Mouse (Mus musculus) stomach, embryonic 14.5 days (tissue): Measurements from ENCODE around the gene Syne3. TPM values are rescaled to one million over a fixed set of nuclear protein-coding genes. Genes with fewer than 3 reads are reported as not detected.

ENCODE experiments used
- ATAC-seq: fragments of 200-750 bp; cut with Nextera tagmentation; 2 replicates; pipeline ENCODE4 v1.8.0; 2017; ENCODE audit warnings: low read depth, moderate TSS enrichment; ENCODE audit not compliant: insufficient number of reproducible peaks, insufficient read depth, low FRiP score
- H3K27ac ChIP-seq: fragments of 300-500 bp; sonication (generic); 2 replicates; pipeline ENCODE4 v1.5.1; 2014; ENCODE audit warnings: mild to moderate bottlenecking, low read length, moderate library complexity, mixed read lengths
- H3K27me3 ChIP-seq: fragments of 300-500 bp; sonication (generic); 2 replicates; pipeline ENCODE4 v1.6.1; 2014; ENCODE audit warnings: low read length, control low read depth, mixed read lengths; ENCODE audit not compliant: control insufficient read depth, insufficient read depth
- H3K36me3 ChIP-seq: fragments of 300-500 bp; sonication (generic); 2 replicates; pipeline ENCODE4 v1.6.1; 2014; ENCODE audit warnings: mild to moderate bottlenecking, control low read depth, low read length, moderate library complexity, mixed read lengths; ENCODE audit not compliant: control insufficient read depth, insufficient read depth
- H3K4me1 ChIP-seq: fragments of 300-500 bp; sonication (generic); 2 replicates; pipeline ENCODE4 v1.6.1; 2014; ENCODE audit warnings: low read length, control low read depth, mixed read lengths; ENCODE audit not compliant: control insufficient read depth, insufficient read depth
- H3K4me2 ChIP-seq: fragments of 300-500 bp; sonication (generic); replicated peaks from 2 replicates; pipeline ENCODE4 v1.6.1; 2014; ENCODE audit warnings: low read depth, low read length, control low read depth
- H3K4me3 ChIP-seq: fragments of 300-500 bp; sonication (generic); 2 replicates; pipeline ENCODE4 v1.5.1; 2014; ENCODE audit warnings: low read depth, low read length, control low read depth
- H3K9ac ChIP-seq: fragments of 300-500 bp; sonication (generic); replicated peaks from 2 replicates; pipeline ENCODE4 v1.6.1; 2014; ENCODE audit warnings: low read depth, mild to moderate bottlenecking, control low read depth, low read length, moderate library complexity, mixed read lengths
- H3K9me3 ChIP-seq: fragments of 300-500 bp; sonication (generic); 2 replicates; pipeline ENCODE4 v1.6.1; 2016; ENCODE audit warnings: low read depth, low read length, control low read depth; ENCODE audit not compliant: control insufficient read depth
- WGBS: fragments of 180-500 bp; shearing (Covaris S2); extraction: QIAGEN DNeasy Blood & Tissue Kit; methylation state at CpG from one replicate; pipeline ENCODE4 v1.1.7; 2014; 5-methylcytosine and 5-hydroxymethylcytosine counted together
- polyA plus RNA-seq: library from polyadenylated mRNA; unstranded; fragments of >200 nt; fragmentation: Nextera tagmentation; extraction: Ambion mirVana; gene quantifications from 2 replicates; pipeline ENCODE4 v1.2.1, GENCODE M21; 2014

Gene Syne3
- polyA plus RNA-seq, 1 experiment from 2014 or later = 0.59 TPM

DNA sequence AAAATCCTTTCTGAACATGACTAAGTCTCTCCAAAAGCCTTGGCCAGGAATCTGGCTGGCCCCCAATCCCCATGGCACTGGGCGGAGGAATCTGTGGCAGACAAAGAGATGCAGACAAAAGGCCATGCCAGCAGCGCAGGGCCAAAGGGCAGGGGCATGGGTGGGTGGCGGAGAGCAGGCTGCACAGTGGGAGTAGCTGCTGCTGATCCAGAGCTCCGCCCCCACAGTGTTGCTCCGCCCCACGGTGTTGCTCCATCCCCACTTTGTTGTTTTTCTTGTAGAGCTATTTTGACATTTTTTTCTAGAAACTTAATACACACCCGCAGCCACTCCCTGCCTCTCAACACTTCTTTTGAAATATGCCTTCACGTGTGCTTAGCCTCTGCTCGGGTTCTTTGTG is 31.2 kb downstream of the Syne3 start:
- H3K27me3 ChIP-seq = no peaks in the 10 kb centered on the region
- WGBS = 30% methylated on average over 9 of the region's 9 CpGs
- no peak overlapping the region for H3K27ac ChIP-seq
- no peak for ATAC-seq
- no peak overlapping the region for H3K4me3 ChIP-seq
- no peak overlapping the region for H3K9ac ChIP-seq
- H3K4me1 ChIP-seq = peaks cover 9% of the 10 kb centered on the region; the same call in 1 of the 2 replicates
- no peak overlapping the region for H3K4me2 ChIP-seq
- no peaks in the 10 kb centered on the region for H3K9me3 ChIP-seq
- H3K36me3 ChIP-seq = no peaks in the 10 kb centered on the region

DNA sequence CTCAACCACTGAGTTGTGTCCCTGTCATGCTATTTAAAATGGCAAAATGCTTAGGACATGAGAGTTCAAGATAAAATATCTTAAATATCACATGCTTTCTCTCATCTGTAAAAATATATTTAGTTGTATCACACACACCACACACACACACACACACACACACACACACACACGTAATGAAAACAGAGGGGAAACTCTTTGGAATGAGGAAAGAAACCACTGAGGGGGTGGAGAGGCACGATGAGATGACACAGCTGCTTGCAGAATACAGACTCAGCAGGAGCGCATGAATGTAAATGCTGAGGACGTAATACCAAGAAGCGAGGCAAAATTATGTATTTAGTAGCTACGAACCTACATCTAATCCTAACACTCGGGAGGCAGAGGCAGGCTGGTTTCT is 32.7 kb downstream of the Syne3 start:
- Histone ChIP-seq H3K4me1 (peaks cover 9% of the 10 kb centered on the region; the same call in 1 of the 2 replicates), H3K9me3 (no peaks in the 10 kb centered on the region), H3K4me2 (no peak overlapping the region), H3K9ac (no peak overlapping the region), H3K27ac (no peak overlapping the region), H3K4me3 (no peak overlapping the region), H3K27me3 (no peaks in the 10 kb centered on the region), H3K36me3 (no peaks in the 10 kb centered on the region)
- ATAC-seq = no peak
- 61% methylated on average over 7 of the region's 7 CpGs for WGBS

DNA sequence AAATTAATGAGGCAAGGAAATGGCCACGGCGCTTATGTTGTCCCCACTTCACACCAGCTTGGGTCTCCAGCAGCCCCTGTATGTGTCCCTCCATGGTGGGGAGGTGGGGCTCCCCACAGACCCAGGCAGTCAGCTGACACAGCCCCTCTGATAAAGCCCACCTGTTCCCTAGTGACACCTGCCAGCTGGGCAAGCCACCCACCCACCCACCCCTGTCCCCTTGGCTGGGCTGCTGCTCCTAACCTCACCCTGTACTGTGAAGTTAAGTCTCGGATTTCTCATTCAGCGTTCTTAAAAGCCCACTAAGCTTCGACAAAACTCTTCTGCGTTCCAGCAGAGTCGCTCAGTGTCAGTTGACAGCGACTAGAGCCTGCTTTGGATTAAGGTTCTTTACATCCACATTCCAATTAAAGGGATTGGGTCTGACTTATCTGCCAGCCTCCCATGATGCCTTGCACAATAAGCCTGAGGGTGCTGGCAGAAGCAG is 33.2 kb downstream of the Syne3 start:
- ATAC-seq = no peak
- Histone ChIP-seq H3K9me3 (no peaks in the 10 kb centered on the region), H3K27ac (no peak overlapping the region), H3K9ac (no peak overlapping the region), H3K27me3 (no peaks in the 10 kb centered on the region), H3K36me3 (no peaks in the 10 kb centered on the region), H3K4me3 (no peak overlapping the region), H3K4me1 (peaks cover 9% of the 10 kb centered on the region; the same call in 1 of the 2 replicates), H3K4me2 (no peak overlapping the region)
- 40% methylated on average over 8 of the region's 8 CpGs for WGBS

DNA sequence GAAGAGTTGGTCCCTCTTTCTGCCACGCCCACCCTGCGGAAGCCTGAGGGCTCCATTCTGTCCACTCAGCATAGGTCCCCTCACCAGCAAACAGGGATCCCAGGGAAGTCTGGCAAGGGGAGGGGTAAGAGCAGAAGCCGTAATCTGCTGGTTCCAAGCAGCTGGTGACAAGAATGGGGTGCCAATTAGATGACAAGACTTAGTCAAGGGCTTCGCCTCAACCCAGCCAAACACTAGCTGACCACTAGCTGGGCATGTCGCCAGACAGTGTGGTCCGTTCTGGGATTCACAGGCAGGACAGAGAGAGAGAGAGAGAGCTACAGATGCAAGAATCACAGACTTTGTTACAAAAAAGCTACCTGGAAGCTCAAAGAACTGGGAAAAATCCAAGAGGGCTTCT is 36.7 kb downstream of the Syne3 start:
- Histone ChIP-seq H3K27me3 (no peaks in the 10 kb centered on the region), H3K4me2 (no peak overlapping the region), H3K4me3 (no peak overlapping the region), H3K9ac (no peak overlapping the region), H3K36me3 (no peaks in the 10 kb centered on the region), H3K27ac (no peak overlapping the region), H3K4me1 (peaks cover 10% of the 10 kb centered on the region; the same call in 1 of the 2 replicates), H3K9me3 (no peaks in the 10 kb centered on the region)
- ATAC-seq = no peak
- 78% methylated on average over 6 of the region's 6 CpGs for WGBS

DNA sequence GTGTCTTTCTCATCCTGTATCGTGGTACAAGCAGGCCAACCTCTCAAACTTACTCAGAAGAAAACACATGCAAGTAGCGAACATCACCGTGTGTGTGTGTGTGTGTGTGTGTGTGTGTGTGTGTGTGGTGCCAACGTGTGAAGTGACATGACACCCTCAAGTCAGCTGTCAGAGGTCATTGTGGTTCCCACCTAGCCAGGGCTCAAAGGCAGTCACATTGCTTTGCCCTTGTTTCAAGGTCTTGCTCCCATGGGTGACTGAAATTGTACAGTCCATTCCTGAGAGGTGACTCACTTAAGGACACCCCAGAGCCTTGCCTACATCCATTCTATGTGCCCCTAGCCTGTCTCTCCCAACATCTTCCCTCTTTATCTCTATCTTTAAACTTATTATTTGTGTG is 40.0 kb downstream of the Syne3 start:
- ATAC-seq = no peak
- WGBS = 87% methylated on average over 4 of the region's 4 CpGs
- H3K27me3 ChIP-seq = no peaks in the 10 kb centered on the region

DNA sequence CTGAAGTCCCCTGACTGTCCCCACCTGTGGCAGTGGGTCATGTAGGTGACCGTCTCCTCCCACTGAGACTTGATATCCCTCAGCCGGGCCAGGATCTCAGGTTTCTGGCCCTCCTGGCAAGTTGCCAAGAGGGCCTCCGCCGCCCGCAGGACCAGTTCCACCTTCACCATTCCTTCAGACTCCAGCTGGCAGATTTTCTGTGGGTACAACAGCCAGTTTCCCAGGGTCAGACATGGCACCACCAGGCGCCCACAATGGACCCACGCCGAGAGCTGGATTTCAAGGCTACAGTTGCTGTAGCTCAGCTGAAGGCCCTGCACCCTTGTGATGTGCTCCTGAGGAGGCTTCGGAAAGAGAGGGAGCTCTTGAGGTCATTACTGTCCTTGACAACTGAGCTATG is 40.4 kb downstream of the Syne3 start:
- Histone ChIP-seq H3K27ac (no peak overlapping the region), H3K9ac (no peak overlapping the region)
- 61% methylated on average over 9 of the region's 9 CpGs for WGBS

More for the DNA sequence above, 40.0 kb downstream of the Syne3 start:
- Histone ChIP-seq H3K4me3 (no peak overlapping the region), H3K36me3 (no peaks in the 10 kb centered on the region), H3K4me2 (no peak overlapping the region), H3K9me3 (no peaks in the 10 kb centered on the region), H3K9ac (no peak overlapping the region), H3K27ac (no peak overlapping the region), H3K4me1 (peaks cover 11% of the 10 kb centered on the region; the same call in 1 of the 2 replicates)

DNA sequence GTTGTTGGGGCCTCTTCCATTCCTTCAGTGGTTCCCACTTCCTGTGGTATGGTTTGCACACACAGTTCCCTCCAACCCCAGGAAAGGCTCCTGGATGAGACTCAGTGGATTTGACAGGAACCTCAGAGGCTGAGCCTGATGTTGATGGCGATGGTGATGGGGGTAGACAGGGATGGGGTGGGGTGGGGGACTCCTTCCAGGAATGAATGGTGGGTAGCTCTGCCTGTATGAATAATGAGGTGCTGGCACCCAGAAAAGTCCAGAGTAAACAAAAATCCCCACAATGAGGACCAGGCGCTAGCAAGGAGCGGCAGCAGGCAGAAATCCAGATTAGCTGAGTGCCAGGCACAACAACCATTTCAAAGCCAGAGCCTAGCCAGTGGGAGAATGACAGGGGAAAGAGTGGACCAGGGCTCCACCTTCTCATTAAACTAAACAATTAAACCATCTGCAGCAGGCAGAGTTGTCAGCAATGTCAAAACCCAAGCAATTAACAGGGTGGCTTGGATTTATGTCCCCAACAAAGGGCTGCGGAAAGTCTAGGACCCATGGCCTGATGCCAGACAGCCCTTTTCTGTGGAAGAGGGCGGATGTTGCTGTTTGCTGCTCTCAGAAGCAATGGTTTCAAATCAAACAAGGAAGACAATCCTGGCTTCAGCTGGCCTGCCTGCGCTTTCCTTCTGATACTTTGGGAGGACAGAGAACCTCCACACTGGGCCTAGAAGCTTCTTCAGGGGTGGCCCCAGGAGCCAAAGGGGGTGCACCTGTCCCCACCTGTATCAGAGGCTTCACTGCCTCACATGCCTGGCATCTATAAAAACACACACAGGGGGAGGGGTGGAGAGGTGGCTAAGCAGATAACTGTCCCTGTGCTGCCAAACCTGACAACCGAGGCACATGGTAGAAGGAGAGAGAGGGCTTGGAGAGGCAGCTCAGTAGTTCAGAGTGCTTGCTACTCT is 44.4 kb downstream of the Syne3 start:
- WGBS = 42% methylated on average over 7 of the region's 7 CpGs
- no peaks in the 10 kb centered on the region for H3K9me3 ChIP-seq
- peaks cover 11% of the 10 kb centered on the region; the same call in 1 of the 2 replicates for H3K4me1 ChIP-seq
- H3K36me3 ChIP-seq = no peaks in the 10 kb centered on the region
- no peak overlapping the region for H3K27ac ChIP-seq
- no peak for ATAC-seq
- no peak overlapping the region for H3K4me3 ChIP-seq
- H3K4me2 ChIP-seq = no peak overlapping the region
- H3K27me3 ChIP-seq = no peaks in the 10 kb centered on the region
- no peak overlapping the region for H3K9ac ChIP-seq

More for the DNA sequence above, 40.4 kb downstream of the Syne3 start:
- Histone ChIP-seq H3K4me3 (no peak overlapping the region), H3K27me3 (no peaks in the 10 kb centered on the region), H3K4me1 (peaks cover 11% of the 10 kb centered on the region; the same call in 1 of the 2 replicates), H3K4me2 (no peak overlapping the region), H3K9me3 (no peaks in the 10 kb centered on the region), H3K36me3 (no peaks in the 10 kb centered on the region)
- ATAC-seq = no peak

DNA sequence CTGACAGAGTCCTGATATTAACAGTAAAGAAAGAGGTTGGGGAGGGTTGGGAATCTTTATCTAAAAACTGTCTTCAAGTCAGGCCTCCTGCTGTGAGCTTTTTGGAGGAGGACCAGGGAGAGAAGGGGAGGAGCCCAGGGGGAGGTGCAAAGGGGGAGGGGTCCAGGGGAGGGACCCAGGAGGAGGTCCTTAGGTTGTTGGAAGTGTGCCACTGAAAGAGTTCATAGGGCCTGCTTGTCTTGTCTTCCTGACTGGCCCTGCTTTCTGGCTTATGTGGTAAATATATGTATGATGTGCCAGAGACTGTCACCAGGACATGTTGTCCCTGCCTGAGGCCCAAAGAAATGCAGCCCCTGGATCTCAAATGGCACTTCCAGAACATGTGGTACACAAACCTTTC is 49.2 kb downstream of the Syne3 start:
- no peak overlapping the region for H3K4me3 ChIP-seq
- H3K4me1 ChIP-seq = peaks cover 5% of the 10 kb centered on the region; the same call in 1 of the 2 replicates
- ATAC-seq = no peak

More for the DNA sequence above, 49.2 kb downstream of the Syne3 start:
- Histone ChIP-seq H3K27me3 (no peaks in the 10 kb centered on the region), H3K36me3 (no peaks in the 10 kb centered on the region), H3K9ac (no peak overlapping the region), H3K9me3 (no peaks in the 10 kb centered on the region), H3K27ac (no peak overlapping the region), H3K4me2 (no peak overlapping the region)
